Mouse (Mus musculus) MEL (cell line): ENCODE data around the gene Sucla2. TPM values are rescaled to one million over a fixed set of nuclear protein-coding genes. Genes with fewer than 3 reads are reported as not detected.

Experiments
- DNase-seq: peaks from one replicate; pipeline ENCODE4 v3.0.0; 2011; ENCODE audit warnings: low read depth, low spot score
- H3K27ac ChIP-seq: 2 replicates; pipeline ENCODE4 v1.5.1; 2012; ENCODE audit warnings: low read depth, mild to moderate bottlenecking, control low read depth, low read length, moderate library complexity; ENCODE audit not compliant: control insufficient read depth
- H3K27me3 ChIP-seq, 2 experiments: fragments of 150-350 bp in 1 of 2; sonication (generic) in 1 of 2; 2 replicates each; pipeline ENCODE4 v1.6.1; 2012; ENCODE audit warnings: low read length in 2 of 2, mild to moderate bottlenecking in 2 of 2, improper control_type of control experiment in 1 of 2, moderate library complexity in 1 of 2; ENCODE audit not compliant: insufficient read depth in 2 of 2, control insufficient read depth in 1 of 2
- H3K36me3 ChIP-seq, 2 experiments: 2 replicates each; pipeline ENCODE4 v1.6.1; 2012 to 2014; ENCODE audit warnings: low read length in 2 of 2, improper control_type of control experiment in 1 of 2, inconsistent platforms in 1 of 2, mild to moderate bottlenecking in 1 of 2; ENCODE audit not compliant: insufficient read depth in 2 of 2, control insufficient read depth in 1 of 2
- H3K4me1 ChIP-seq, 2 experiments: fragments of 150-350 bp in 1 of 2; sonication (generic) in 1 of 2; 2 replicates each; pipeline ENCODE4 v1.6.1; 2012; ENCODE audit warnings: low read length in 2 of 2, improper control_type of control experiment in 1 of 2, mild to moderate bottlenecking in 1 of 2; ENCODE audit not compliant: insufficient read depth in 2 of 2, control insufficient read depth in 1 of 2
- H3K4me3 ChIP-seq, 2 experiments: fragments of 150-350 bp in 1 of 2; sonication (generic) in 1 of 2; 2 replicates each; pipeline ENCODE4 v1.5.1; 2012; ENCODE audit warnings: low read depth in 2 of 2, low read length in 2 of 2, mild to moderate bottlenecking in 2 of 2, moderate library complexity in 2 of 2, control low read depth in 1 of 2, improper control_type of control experiment in 1 of 2; ENCODE audit not compliant: control insufficient read depth in 1 of 2, insufficient read depth in 1 of 2
- H3K79me2 ChIP-seq: 2 replicates; pipeline ENCODE4 v1.6.1; 2012; ENCODE audit warnings: mild to moderate bottlenecking, low read length, moderate library complexity; ENCODE audit not compliant: control insufficient read depth, poor library complexity, insufficient read depth
- H3K9ac ChIP-seq: 2 replicates; pipeline ENCODE4 v1.6.1; 2012; ENCODE audit warnings: low read depth, mild to moderate bottlenecking, control low read depth, low read length, moderate library complexity; ENCODE audit not compliant: control insufficient read depth, poor library complexity, severe bottlenecking
- H3K9me3 ChIP-seq: fragments of 150-350 bp; sonication (generic); replicated peaks from 2 replicates; pipeline ENCODE4 v1.6.1; 2012; ENCODE audit warnings: mild to moderate bottlenecking, low read length, improper control_type of control experiment, moderate library complexity; ENCODE audit not compliant: insufficient read depth
- CHD1 ChIP-seq: IDR thresholded peaks from 2 replicates; pipeline ENCODE4 v1.6.1; 2012; ENCODE audit warnings: low read depth, mild to moderate bottlenecking, inconsistent platforms, low read length, improper control_type of control experiment
- CHD2 ChIP-seq: IDR thresholded peaks from 2 replicates; pipeline ENCODE4 v1.6.1; 2011; ENCODE audit warnings: low read length, improper control_type of control experiment
- ELF1 ChIP-seq: IDR thresholded peaks from 2 replicates; pipeline ENCODE4 v1.6.1; 2014; ENCODE audit warnings: low read depth, mild to moderate bottlenecking, inconsistent platforms, low read length, improper control_type of control experiment, moderate library complexity
- EP300 ChIP-seq, 2 experiments: IDR thresholded peaks; 2 replicates each; pipeline ENCODE4 v1.6.1; 2011; ENCODE audit warnings: improper control_type of control experiment in 2 of 2, low read length in 2 of 2, low read depth in 1 of 2, mild to moderate bottlenecking in 1 of 2
- GATA1 ChIP-seq: IDR thresholded peaks from 2 replicates; pipeline ENCODE4 v1.6.1; 2011; ENCODE audit warnings: low read depth, low read length, improper control_type of control experiment
- HCFC1 ChIP-seq: IDR thresholded peaks from 2 replicates; pipeline ENCODE4 v1.6.1; 2012; ENCODE audit warnings: low read depth, mild to moderate bottlenecking, inconsistent platforms, low read length, improper control_type of control experiment, moderate library complexity
- KAT2A ChIP-seq: conservative IDR thresholded peaks from 2 replicates; pipeline ENCODE4 v1.6.1; 2012; ENCODE audit warnings: low read depth, low read length, improper control_type of control experiment, inconsistent platforms
- MAFK ChIP-seq: IDR thresholded peaks from 2 replicates; pipeline ENCODE4 v1.6.1; 2011; ENCODE audit warnings: low read depth, mild to moderate bottlenecking, low read length, improper control_type of control experiment, borderline replicate concordance
- MAZ ChIP-seq: IDR thresholded peaks from 2 replicates; pipeline ENCODE4 v1.6.1; 2012; ENCODE audit warnings: low read depth, mild to moderate bottlenecking, inconsistent platforms, low read length, improper control_type of control experiment
- MXI1 ChIP-seq: IDR thresholded peaks from 2 replicates; pipeline ENCODE4 v1.6.1; 2011; ENCODE audit warnings: mild to moderate bottlenecking, low read depth, low read length, improper control_type of control experiment
- MYB ChIP-seq: IDR thresholded peaks from 2 replicates; pipeline ENCODE4 v1.6.1; 2011; ENCODE audit warnings: mild to moderate bottlenecking, low read depth, low read length, improper control_type of control experiment
- MYC ChIP-seq: IDR thresholded peaks from 2 replicates; pipeline ENCODE4 v1.6.1; 2011; ENCODE audit warnings: low read depth, mild to moderate bottlenecking, low read length, improper control_type of control experiment, moderate library complexity
- NELFE ChIP-seq: IDR thresholded peaks from 2 replicates; pipeline ENCODE4 v1.6.1; 2011; ENCODE audit warnings: low read depth, low read length, improper control_type of control experiment
- POLR2A ChIP-seq, 2 experiments: IDR thresholded peaks; 2 replicates each; pipeline ENCODE4 v1.6.1; 2011 to 2012; ENCODE audit warnings: low read length in 2 of 2, mild to moderate bottlenecking in 2 of 2, control low read depth in 1 of 2, improper control_type of control experiment in 1 of 2, low read depth in 1 of 2, moderate library complexity in 1 of 2; ENCODE audit not compliant: control insufficient read depth in 1 of 2, insufficient read depth in 1 of 2, poor library complexity in 1 of 2
- POLR2AphosphoS5 ChIP-seq: IDR thresholded peaks from 2 replicates; pipeline ENCODE4 v1.6.1; 2012; ENCODE audit warnings: low read depth, borderline replicate concordance, mild to moderate bottlenecking, inconsistent platforms, low read length, moderate library complexity, mixed read lengths
- RAD21 ChIP-seq: IDR thresholded peaks from 2 replicates; pipeline ENCODE4 v1.6.1; 2011; ENCODE audit warnings: mild to moderate bottlenecking, low read depth, low read length, improper control_type of control experiment
- SMC3 ChIP-seq: IDR thresholded peaks from 2 replicates; pipeline ENCODE4 v1.6.1; 2011; ENCODE audit warnings: low read depth, low read length, improper control_type of control experiment
- TAL1 ChIP-seq: IDR thresholded peaks from 2 replicates; pipeline ENCODE4 v1.6.1; 2012; ENCODE audit warnings: mild to moderate bottlenecking, inconsistent platforms, low read length, moderate library complexity, mixed read lengths
- TBP ChIP-seq: IDR thresholded peaks from 2 replicates; pipeline ENCODE4 v1.8.0; 2011; ENCODE audit warnings: low read depth, low read length, improper control_type of control experiment
- TCF12 ChIP-seq: IDR thresholded peaks from 2 replicates; pipeline ENCODE4 v1.6.1; 2014; ENCODE audit warnings: low read depth, mild to moderate bottlenecking, inconsistent platforms, low read length, improper control_type of control experiment, moderate library complexity
- UBTF ChIP-seq: IDR thresholded peaks from 2 replicates; pipeline ENCODE4 v1.6.1; 2012; ENCODE audit warnings: low read depth, mild to moderate bottlenecking, inconsistent platforms, low read length, improper control_type of control experiment, moderate library complexity, borderline replicate concordance; ENCODE audit not compliant: insufficient read depth
- USF1 ChIP-seq: IDR thresholded peaks from 2 replicates; pipeline ENCODE4 v1.6.1; 2014; ENCODE audit warnings: low read depth, mild to moderate bottlenecking, inconsistent platforms, low read length, improper control_type of control experiment, moderate library complexity
- USF2 ChIP-seq, 2 experiments: IDR thresholded peaks; 2 replicates each; pipeline ENCODE4 v1.6.1; 2011 to 2012; ENCODE audit warnings: improper control_type of control experiment in 2 of 2, low read length in 2 of 2, borderline replicate concordance in 1 of 2, inconsistent platforms in 1 of 2, low read depth in 1 of 2, mild to moderate bottlenecking in 1 of 2; ENCODE audit not compliant: insufficient read depth in 1 of 2
- ZKSCAN1 ChIP-seq: IDR thresholded peaks from 2 replicates; pipeline ENCODE4 v1.6.1; 2012; ENCODE audit warnings: low read depth, mild to moderate bottlenecking, inconsistent platforms, low read length, improper control_type of control experiment, moderate library complexity
- ZMIZ1 ChIP-seq: IDR thresholded peaks from 2 replicates; pipeline ENCODE4 v1.6.1; 2012; ENCODE audit warnings: low read depth, mild to moderate bottlenecking, inconsistent platforms, low read length, improper control_type of control experiment, moderate library complexity
- ZNF384 ChIP-seq: IDR thresholded peaks from 2 replicates; pipeline ENCODE4 v1.6.1; 2012; ENCODE audit warnings: low read depth, mild to moderate bottlenecking, inconsistent platforms, low read length, improper control_type of control experiment
- polyA plus RNA-seq, 2 experiments: library from polyadenylated mRNA; stranded (reverse) in 1 of 2; unstranded in 1 of 2; fragments of >175 nt in 1 of 2; fragments of >200 nt in 1 of 2; gene quantifications; 2 replicates each; pipeline versions ENCODE4 v1.2.1 to v1.2.4; 2012; ENCODE audit warnings: low replicate concordance in 2 of 2, low read depth in 1 of 2; ENCODE audit not compliant: insufficient read length in 2 of 2, insufficient read depth in 1 of 2, missing spikeins in 1 of 2
- total RNA-seq: library from RNA; depleted of rRNA; stranded (reverse); fragments of 300-350 nt; gene quantifications from 2 replicates; pipeline ENCODE4 v1.2.3, GENCODE M21; 2012

Sucla2 gene
- total and polyA plus RNA-seq, 3 experiments: 59.4 to 65.5 (median 61.6) TPM

- Histone ChIP-seq H3K27me3 (no peaks in the 10 kb centered on the region; a peak in 2 of 4 replicates), H3K79me2 (no peaks in the 10 kb centered on the region)
- DNase-seq: no peak
Measured at GRCm38 (mm10) chr14:73477077-73477476, 48.0 kb upstream of the Sucla2 start.

GRCm38 (mm10) chr14:73478321-73478720 is 46.8 kb upstream of the Sucla2 start:
- no peak for TF ChIP-seq TBP
- Histone ChIP-seq H3K4me3 (no peak overlapping the region), H3K27me3 (no peaks in the 10 kb centered on the region; a peak in 2 of 4 replicates), H3K4me1 (peaks cover 0 to 11% of the 10 kb centered on the region in 2 experiments; a peak in 2 of 4 replicates), H3K27ac (no peak overlapping the region), H3K9ac (no peak overlapping the region), H3K36me3 (peaks cover 0 to 8% of the 10 kb centered on the region in 2 experiments; a peak in 2 of 4 replicates), H3K79me2 (no peaks in the 10 kb centered on the region), H3K9me3 (no peaks in the 10 kb centered on the region)
- DNase-seq: no peak

More at GRCm38 (mm10) chr14:73477077-73477476, 48.0 kb upstream of the Sucla2 start:
- Histone ChIP-seq H3K9ac (no peak overlapping the region), H3K4me1 (peaks cover 0 to 11% of the 10 kb centered on the region in 2 experiments; a peak in 2 of 4 replicates), H3K9me3 (no peaks in the 10 kb centered on the region), H3K36me3 (peaks cover 0 to 8% of the 10 kb centered on the region in 2 experiments; a peak in 2 of 4 replicates), H3K27ac (no peak overlapping the region), H3K4me3 (no peak overlapping the region)
- TF ChIP-seq CHD2: no peak
- TF ChIP-seq RAD21: no peak
- TF ChIP-seq MAZ: no peak
- TF ChIP-seq USF1: no peak
- TF ChIP-seq ELF1: no peak
- TF ChIP-seq MYB: no peak
- TF ChIP-seq UBTF: no peak
- TF ChIP-seq ZKSCAN1: no peak
- TF ChIP-seq SMC3: no peak
- no peak for TF ChIP-seq HCFC1
- no peak for TF ChIP-seq NELFE
- no peak for TF ChIP-seq EP300 (IDR thresholded peaks at IDR 0.05; ENCODE audit: low read depth in 1 of 2, low read length in 2 of 2)
- no peak for TF ChIP-seq MYC

GRCm38 (mm10) chr14:73479771-73480170 is 45.3 kb upstream of the Sucla2 start:
- no peaks in the 10 kb centered on the region; a peak in 2 of 4 replicates for H3K27me3 ChIP-seq
- H3K9ac ChIP-seq: no peak overlapping the region
- no peaks in the 10 kb centered on the region for H3K9me3 ChIP-seq
- H3K4me1 ChIP-seq: peaks cover 0 to 5% of the 10 kb centered on the region in 2 experiments; a peak in 1 of 4 replicates
- TF ChIP-seq USF2 (IDR thresholded peaks at IDR 0.05; ENCODE audit: borderline replicate concordance in 1 of 2, insufficient read depth in 1 of 2, low read depth in 1 of 2, low read length in 2 of 2): no peak
- TF ChIP-seq TAL1: no peak
- TF ChIP-seq TCF12: no peak
- TF ChIP-seq SMC3: no peak
- TF ChIP-seq POLR2AphosphoS5: no peak
- TF ChIP-seq MAZ: no peak
- no peak for TF ChIP-seq POLR2A (IDR thresholded peaks at IDR 0.05; ENCODE audit: control insufficient read depth in 1 of 2, insufficient read depth in 1 of 2, low read depth in 1 of 2, low read length in 2 of 2, poor library complexity in 1 of 2)
- TF ChIP-seq ZNF384: no peak
- no peak for TF ChIP-seq MYC
- no peak for TF ChIP-seq KAT2A
- no peak for TF ChIP-seq MAFK
- TF ChIP-seq MYB: no peak
- no peak for TF ChIP-seq GATA1
- TF ChIP-seq MXI1: no peak
- no peak for TF ChIP-seq RAD21
- no peak for TF ChIP-seq ZMIZ1
- TF ChIP-seq CHD1: no peak
- no peaks in the 10 kb centered on the region for H3K79me2 ChIP-seq
- no peak overlapping the region for H3K27ac ChIP-seq
- H3K4me3 ChIP-seq: no peak overlapping the region
- H3K36me3 ChIP-seq: peaks cover 0 to 3% of the 10 kb centered on the region in 2 experiments; a peak in 1 of 4 replicates
- no peak for DNase-seq
